Mouse (Mus musculus): ENCODE measurements at regions not wholly inside any gene's neighbourhood (a gene's known extent, or its start where the extent isn't known, plus 50 kb on each side); places are given as distances from the start of the nearest gene placed in this dataset.

GRCm38 (mm10) chr4:34371281-34372032 is 179.3 kb upstream of the Akirin2 start:
- DNase-seq, result no peak

GRCm38 (mm10) chr4:34386338-34386967 is 164.3 kb upstream of the Akirin2 start:
- DNase-seq, result no peak

- DNase-seq, result no peak
Observed at GRCm38 (mm10) chr4:34391499-34391898, 159.2 kb upstream of the Akirin2 start.

GRCm38 (mm10) chr4:34403061-34403460 is 147.7 kb upstream of the Akirin2 start:
- DNase-seq, result no peak

- DNase-seq, result no peak
Observed at GRCm38 (mm10) chr4:34407181-34407580, 143.6 kb upstream of the Akirin2 start.

- DNase-seq, result no peak
Observed at GRCm38 (mm10) chr4:34420970-34421369, 129.8 kb upstream of the Akirin2 start.

GRCm38 (mm10) chr4:34424131-34424646 is 126.5 kb upstream of the Akirin2 start:
- DNase-seq, result no peak

- DNase-seq, result no peak
Observed at GRCm38 (mm10) chr4:34429003-34429402, 121.7 kb upstream of the Akirin2 start.

GRCm38 (mm10) chr4:34429456-34430235 is 121.1 kb upstream of the Akirin2 start:
- DNase-seq, result peak; percentile 6

GRCm38 (mm10) chr4:34437316-34437715 is 113.4 kb upstream of the Akirin2 start:
- DNase-seq, result no peak

GRCm38 (mm10) chr4:34449582-34449981 is 101.2 kb upstream of the Akirin2 start:
- no peak for DNase-seq

- no peak for DNase-seq
Observed at GRCm38 (mm10) chr4:34462591-34462990, 88.1 kb upstream of the Akirin2 start.

- no peak for DNase-seq
Observed at GRCm38 (mm10) chr4:34465845-34466244, 84.9 kb upstream of the Akirin2 start.

- DNase-seq, result peak; percentile 13
Observed at GRCm38 (mm10) chr4:34466309-34466708, 84.4 kb upstream of the Akirin2 start.

- DNase-seq, result no peak
Observed at GRCm38 (mm10) chr4:34468096-34468495, 82.6 kb upstream of the Akirin2 start.

- no peak for DNase-seq
Observed at GRCm38 (mm10) chr4:34475792-34476448, 74.8 kb upstream of the Akirin2 start.

- no peak for DNase-seq
Observed at GRCm38 (mm10) chr4:34484273-34484672, 66.5 kb upstream of the Akirin2 start.

GRCm38 (mm10) chr4:34485574-34485973 is 65.2 kb upstream of the Akirin2 start:
- no peak for DNase-seq

GRCm38 (mm10) chr4:34494961-34495723 is 55.6 kb upstream of the Akirin2 start:
- no peak for DNase-seq

GRCm38 (mm10) chr4:34498325-34498724 is 52.4 kb upstream of the Akirin2 start:
- DNase-seq, result peak; percentile 37

GRCm38 (mm10) chr4:34498781-34499180 is 52.0 kb upstream of the Akirin2 start:
- DNase-seq, result peak; percentile 92

GRCm38 (mm10) chr4:34499731-34500130 is 51.0 kb upstream of the Akirin2 start:
- peak; percentile 41 for DNase-seq
